Mouse (Mus musculus) stomach, embryonic 16.5 days (tissue): ENCODE measurements around the gene Terb1. TPM values are rescaled to one million over a fixed set of nuclear protein-coding genes. Genes with fewer than 3 reads are reported as not detected.
A peak's percentile ranks its signal among the peaks of the same experiment; 100 is the strongest.

ENCODE experiments used
- ATAC-seq: fragments of 200-750 bp; cut with Nextera tagmentation; 2 replicates; pipeline ENCODE4 v1.8.0; 2017; ENCODE audit warnings: moderate number of reproducible peaks, moderate TSS enrichment; ENCODE audit not compliant: insufficient read depth, low FRiP score
- H3K27ac ChIP-seq: fragments of 300-500 bp; sonication (generic); 2 replicates; pipeline ENCODE4 v1.5.1; 2014; ENCODE audit warnings: low read length
- H3K27me3 ChIP-seq: fragments of 300-500 bp; sonication (generic); 2 replicates; pipeline ENCODE4 v1.6.1; 2014; ENCODE audit warnings: low read length, control low read depth, mixed read lengths; ENCODE audit not compliant: control insufficient read depth, insufficient read depth
- H3K36me3 ChIP-seq: fragments of 300-500 bp; sonication (generic); 2 replicates; pipeline ENCODE4 v1.6.1; 2014; ENCODE audit warnings: low read length; ENCODE audit not compliant: control insufficient read depth, insufficient read depth
- H3K4me1 ChIP-seq: fragments of 300-500 bp; sonication (generic); 2 replicates; pipeline ENCODE4 v1.6.1; 2014; ENCODE audit warnings: low read length, control low read depth, mixed read lengths; ENCODE audit not compliant: control insufficient read depth, insufficient read depth
- H3K4me2 ChIP-seq: fragments of 300-500 bp; sonication (generic); 2 replicates; pipeline ENCODE4 v1.6.1; 2014; ENCODE audit warnings: low read depth, low read length, mixed read lengths
- H3K4me3 ChIP-seq: fragments of 300-500 bp; sonication (generic); replicated peaks from 2 replicates; pipeline ENCODE4 v1.5.1; 2014; ENCODE audit warnings: mild to moderate bottlenecking, low read length
- H3K9ac ChIP-seq: fragments of 300-500 bp; sonication (generic); 2 replicates; pipeline ENCODE4 v1.6.1; 2014; ENCODE audit warnings: low read length
- H3K9me3 ChIP-seq: fragments of 300-500 bp; sonication (generic); replicated peaks from 2 replicates; pipeline ENCODE4 v1.6.1; 2016; ENCODE audit warnings: low read length, control low read depth; ENCODE audit not compliant: control insufficient read depth
- WGBS: fragments of 180-500 bp; shearing (Covaris S2); extraction: QIAGEN DNeasy Blood & Tissue Kit; methylation state at CpG from one replicate; pipeline ENCODE4 v1.1.7; 2014; 5-methylcytosine and 5-hydroxymethylcytosine counted together
- polyA plus RNA-seq: library from polyadenylated mRNA; unstranded; fragments of >200 nt; fragmentation: Nextera tagmentation; extraction: Ambion mirVana; gene quantifications from 2 replicates; pipeline ENCODE4 v1.2.1, GENCODE M21; 2015

Terb1 gene
- polyA plus RNA-seq, 1 experiment from 2014 or later, result 0.14 TPM

GRCm38 (mm10) chr8:104510134-104510533, 424 bp upstream of the Terb1 start:
- no peak overlapping the region for H3K4me3 ChIP-seq
- H3K36me3 ChIP-seq, result peaks cover 6% of the 10 kb centered on the region; the same call in 1 of the 2 replicates
- no peak for ATAC-seq
- no peak overlapping the region for H3K27ac ChIP-seq
- no peak overlapping the region for H3K9ac ChIP-seq
- no peaks in the 10 kb centered on the region for H3K4me1 ChIP-seq
- no peaks in the 10 kb centered on the region for H3K27me3 ChIP-seq
- no peak overlapping the region for H3K4me2 ChIP-seq
- WGBS, result 81% methylated on average over 3 of the region's 3 CpGs
- H3K9me3 ChIP-seq, result no peaks in the 10 kb centered on the region

GRCm38 (mm10) chr8:104479091-104479490, 30.6 kb downstream of the Terb1 start:
- Histone ChIP-seq H3K36me3 (no peaks in the 10 kb centered on the region), H3K4me3 (no peak overlapping the region), H3K4me2 (no peak overlapping the region), H3K27me3 (no peaks in the 10 kb centered on the region), H3K27ac (no peak overlapping the region), H3K9me3 (no peaks in the 10 kb centered on the region), H3K4me1 (no peaks in the 10 kb centered on the region), H3K9ac (no peak overlapping the region)
- 63% methylated on average over 1 of the region's 1 CpGs for WGBS
- ATAC-seq, result no peak

- Histone ChIP-seq H3K27ac (no peak overlapping the region), H3K4me2 (no peak overlapping the region), H3K9me3 (no peaks in the 10 kb centered on the region), H3K9ac (no peak overlapping the region), H3K27me3 (no peaks in the 10 kb centered on the region), H3K36me3 (no peaks in the 10 kb centered on the region), H3K4me3 (no peak overlapping the region), H3K4me1 (no peaks in the 10 kb centered on the region)
- WGBS, result 61% methylated on average over 3 of the region's 3 CpGs
- ATAC-seq, result peak; percentile 62; the same call in 1 of the 2 replicates
Measured at GRCm38 (mm10) chr8:104472465-104472864, 37.2 kb downstream of the Terb1 start.

GRCm38 (mm10) chr8:104467463-104467862, 42.2 kb downstream of the Terb1 start:
- Histone ChIP-seq H3K4me1 (no peaks in the 10 kb centered on the region), H3K36me3 (no peaks in the 10 kb centered on the region), H3K4me2 (no peak overlapping the region), H3K27ac (no peak overlapping the region), H3K9me3 (no peaks in the 10 kb centered on the region), H3K9ac (no peak overlapping the region), H3K4me3 (no peak overlapping the region), H3K27me3 (no peaks in the 10 kb centered on the region)
- ATAC-seq, result no peak
- WGBS, result 73% methylated on average over 2 of the region's 2 CpGs

GRCm38 (mm10) chr8:104452177-104452576, 57.5 kb downstream of the Terb1 start:
- 64% methylated on average over 3 of the region's 3 CpGs for WGBS
- H3K4me3 ChIP-seq, result no peak overlapping the region
- H3K36me3 ChIP-seq, result no peaks in the 10 kb centered on the region
- no peaks in the 10 kb centered on the region for H3K27me3 ChIP-seq
- H3K4me1 ChIP-seq, result no peaks in the 10 kb centered on the region
- H3K9me3 ChIP-seq, result no peaks in the 10 kb centered on the region
- no peak overlapping the region for H3K4me2 ChIP-seq
- H3K9ac ChIP-seq, result no peak overlapping the region
- no peak overlapping the region for H3K27ac ChIP-seq
- no peak for ATAC-seq

GRCm38 (mm10) chr8:104448796-104449195, 60.9 kb downstream of the Terb1 start:
- Histone ChIP-seq H3K27me3 (no peaks in the 10 kb centered on the region), H3K4me1 (no peaks in the 10 kb centered on the region), H3K36me3 (no peaks in the 10 kb centered on the region), H3K9ac (no peak overlapping the region), H3K9me3 (no peaks in the 10 kb centered on the region), H3K27ac (no peak overlapping the region), H3K4me2 (no peak overlapping the region), H3K4me3 (no peak overlapping the region)
- no peak for ATAC-seq
- 79% methylated on average over 3 of the region's 3 CpGs for WGBS

- no peak for ATAC-seq
- Histone ChIP-seq H3K4me3 (no peak overlapping the region), H3K4me2 (no peak overlapping the region), H3K9ac (no peak overlapping the region), H3K9me3 (no peaks in the 10 kb centered on the region), H3K27me3 (no peaks in the 10 kb centered on the region), H3K27ac (no peak overlapping the region), H3K4me1 (peaks cover 9% of the 10 kb centered on the region), H3K36me3 (no peaks in the 10 kb centered on the region)
- 79% methylated on average over 3 of the region's 3 CpGs for WGBS
Measured at GRCm38 (mm10) chr8:104446016-104446415, 63.7 kb downstream of the Terb1 start.

GRCm38 (mm10) chr8:104445248-104445647, 64.5 kb downstream of the Terb1 start:
- Histone ChIP-seq H3K4me3 (no peak overlapping the region), H3K9me3 (no peaks in the 10 kb centered on the region), H3K27me3 (no peaks in the 10 kb centered on the region), H3K9ac (no peak overlapping the region), H3K36me3 (no peaks in the 10 kb centered on the region), H3K4me2 (no peak overlapping the region), H3K4me1 (peaks cover 11% of the 10 kb centered on the region), H3K27ac (no peak overlapping the region)
- WGBS, result 60% methylated on average over 6 of the region's 6 CpGs
- no peak for ATAC-seq

GRCm38 (mm10) chr8:104443125-104443679, 66.5 kb downstream of the Terb1 start:
- Histone ChIP-seq H3K4me3 (peak overlapping the region; percentile 68), H3K9ac (no peak overlapping the region), H3K4me1 (peaks cover 11% of the 10 kb centered on the region), H3K27ac (no peak overlapping the region), H3K9me3 (no peaks in the 10 kb centered on the region), H3K4me2 (peak overlapping the region; percentile 41; the same call in 1 of the 2 replicates), H3K36me3 (peaks cover 11% of the 10 kb centered on the region; the same call in 1 of the 2 replicates), H3K27me3 (no peaks in the 10 kb centered on the region)
- WGBS, result 63% methylated on average over 7 of the region's 7 CpGs
- ATAC-seq, result no peak; the same call in 1 of the 2 replicates
